Mouse (Mus musculus) lung, postnatal 4 days (tissue): ENCODE data around the gene Inafm1.
"Not testable (repeated sequence)": the region's sequence is repeated elsewhere in the genome, so short reads cannot be mapped to it uniquely, and the experiment has no call there.

Experiments used
- DNase-seq, 2 experiments: peaks; one replicate each; pipeline ENCODE4 v3.0.0; 2021

Inafm1 gene

DNA sequence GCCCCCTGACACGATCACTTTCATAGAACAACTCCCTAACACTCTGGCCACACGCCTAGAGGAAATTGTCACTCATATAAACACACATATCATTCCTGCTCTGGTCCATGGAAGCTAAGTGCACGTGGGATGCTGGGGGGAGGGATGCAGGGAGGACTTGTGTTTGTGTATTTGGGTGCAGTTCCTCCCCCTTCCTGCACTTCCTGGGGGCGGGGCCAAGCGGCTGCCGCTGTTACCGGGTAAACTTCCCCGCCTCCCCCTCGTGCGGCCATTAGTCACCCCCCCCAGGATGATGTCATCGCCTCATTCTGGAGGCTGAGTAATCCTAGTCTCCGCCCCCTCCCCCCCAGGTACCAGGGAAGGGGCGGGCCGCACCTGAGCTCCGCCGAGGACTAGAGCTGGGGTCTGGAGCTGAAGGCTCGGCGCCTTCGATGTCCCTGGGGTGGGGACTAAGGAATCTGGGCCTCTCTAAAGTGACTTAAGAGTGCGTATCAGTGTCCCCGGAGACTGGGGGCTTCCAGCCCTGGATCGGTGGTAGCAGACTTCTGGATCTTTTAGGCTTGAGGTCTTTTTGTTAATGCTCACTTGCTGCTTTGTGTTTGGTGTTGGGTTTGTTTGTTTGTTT is 23.5 kb upstream of the Inafm1 start:
- DNase-seq, result peak; percentile 93 to 94

DNA sequence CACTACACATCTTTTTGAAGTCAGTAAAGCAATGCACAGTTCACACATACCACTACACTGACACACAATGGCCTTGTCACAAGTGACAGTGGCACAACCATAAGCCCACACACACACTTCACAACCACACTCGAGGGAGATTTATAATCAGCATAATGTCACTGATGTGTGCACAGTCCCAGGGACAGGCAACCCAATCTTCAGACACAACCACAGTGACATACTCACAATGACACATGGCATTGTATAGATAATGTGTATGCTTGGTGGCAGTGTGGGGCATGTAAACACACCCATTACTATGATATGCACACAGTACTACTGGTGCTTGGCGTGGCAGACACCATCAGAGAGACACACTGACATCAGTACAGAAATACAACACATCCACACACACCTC is 22.7 kb upstream of the Inafm1 start:
- no peak for DNase-seq

DNA sequence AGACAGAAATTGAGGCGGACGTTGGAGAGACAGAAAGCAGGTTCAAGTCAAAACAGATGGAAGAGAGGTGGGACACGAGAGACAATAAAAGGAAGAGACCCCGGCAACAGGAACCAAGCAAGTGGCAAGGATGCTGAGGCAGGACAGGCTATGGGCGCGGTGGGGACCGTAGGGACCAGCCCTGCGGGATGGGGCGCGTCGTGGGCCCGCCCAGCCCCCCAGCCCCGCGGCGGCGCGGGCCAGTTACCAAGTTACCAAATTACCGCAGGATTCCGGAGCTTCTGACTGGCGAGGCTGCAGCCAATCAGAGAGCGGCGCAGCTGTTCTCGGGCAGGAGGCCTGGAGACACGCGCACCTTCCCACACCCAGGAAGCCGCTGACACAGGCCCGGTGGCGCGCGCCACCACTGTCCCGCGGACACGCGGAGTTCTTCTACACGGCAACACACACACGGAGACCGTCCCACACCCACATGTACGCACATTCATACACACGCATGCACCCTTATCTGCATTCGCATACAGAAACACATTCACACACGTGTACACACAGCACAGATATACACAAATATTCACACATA is 22.0 kb upstream of the Inafm1 start:
- DNase-seq, result peak; percentile 82 to 90

DNA sequence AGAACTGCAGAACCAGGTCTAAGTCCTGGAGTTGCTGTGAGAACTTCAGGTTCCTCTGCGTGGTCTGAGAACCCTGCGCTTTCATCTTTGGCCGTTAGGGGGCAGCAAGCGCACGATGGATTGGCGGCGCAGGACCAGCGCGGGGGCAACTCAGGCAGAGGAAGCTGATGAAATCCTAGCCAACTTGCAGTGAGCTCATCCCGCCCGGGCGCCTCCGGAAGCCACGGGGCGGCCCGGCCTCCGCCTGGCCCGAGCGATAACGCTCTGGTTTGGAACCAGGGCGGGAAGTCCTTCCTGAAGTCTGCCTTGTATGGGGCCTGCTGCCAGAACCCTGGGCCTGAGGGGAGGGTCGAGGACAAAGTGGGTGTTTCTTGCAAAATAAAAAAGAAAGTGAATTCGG is 21.4 kb upstream of the Inafm1 start:
- peak; percentile 97 for DNase-seq

GRCm38 (mm10) chr7:16294346-16294745 is 20.9 kb upstream of the Inafm1 start:
- peak; percentile 62 to 72 for DNase-seq

GRCm38 (mm10) chr7:16287791-16288190 is 14.4 kb upstream of the Inafm1 start:
- no peak for DNase-seq

DNA sequence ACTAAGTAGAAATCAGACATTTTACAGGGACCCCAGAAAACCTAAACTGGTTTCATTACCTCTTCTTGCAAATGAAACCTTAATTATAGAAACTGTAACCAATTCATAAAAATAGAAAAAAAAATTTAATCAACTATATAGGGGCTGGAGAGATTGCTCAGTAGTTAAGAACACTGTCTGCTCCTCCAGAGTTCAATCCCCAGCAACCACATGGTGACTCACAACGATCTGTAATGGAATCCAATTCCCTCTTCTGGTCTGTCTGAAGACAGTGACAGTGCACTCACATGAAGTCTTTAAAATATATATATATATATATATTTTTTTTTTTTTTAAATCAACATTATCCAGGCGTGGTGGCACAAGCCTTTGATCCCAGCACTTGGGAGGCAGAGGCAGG is 13.6 kb upstream of the Inafm1 start:
- DNase-seq, result no peak

- peak; percentile 100 for DNase-seq
Measured at GRCm38 (mm10) chr7:16286026-16286961, 12.9 kb upstream of the Inafm1 start, which contains the start of gene Ccdc9. Gene Ccdc9, minus strand, starts transcription at chr7:16286795.

GRCm38 (mm10) chr7:16285450-16286025 is 12.1 kb upstream of the Inafm1 start:
- peak; percentile 87 to 90 for DNase-seq

DNA sequence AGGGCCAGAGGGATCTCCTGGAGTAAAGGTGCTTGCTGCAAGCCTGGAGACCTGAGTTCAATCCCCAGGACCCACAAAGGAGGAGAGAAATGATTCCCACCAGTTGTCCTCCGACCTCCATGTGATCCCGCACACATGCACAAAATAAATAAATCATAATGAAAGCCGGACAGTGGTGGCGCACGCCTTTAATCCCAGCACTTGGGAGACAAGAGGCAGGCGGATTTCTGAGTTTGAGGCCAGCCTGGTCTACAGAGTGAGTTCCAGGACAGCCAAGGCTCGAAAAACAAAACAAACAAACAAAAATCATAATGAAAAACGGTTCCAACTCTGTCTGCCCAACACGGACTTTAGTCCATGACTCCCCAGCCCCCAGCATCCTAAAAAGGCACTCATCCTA is 11.5 kb upstream of the Inafm1 start:
- no peak for DNase-seq

DNA sequence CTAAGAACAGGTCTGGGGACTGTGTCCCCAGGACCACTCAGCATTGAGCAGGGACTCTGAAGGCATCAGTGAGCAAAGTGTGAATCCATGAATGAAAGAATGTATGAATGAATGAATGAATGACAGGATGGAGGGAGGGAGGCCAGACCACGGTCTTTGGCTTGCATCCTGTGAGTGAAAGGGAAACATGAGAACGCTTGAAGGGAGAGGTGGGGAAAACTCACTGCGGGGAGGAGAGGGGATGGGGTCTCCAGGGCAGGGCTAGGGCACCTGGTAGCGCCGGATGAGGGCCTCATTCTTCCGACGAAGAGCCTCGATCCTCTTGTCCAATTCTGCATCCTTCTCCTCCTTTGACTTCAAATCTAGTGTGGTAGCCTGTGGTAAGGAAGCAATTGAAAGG is 10.6 kb upstream of the Inafm1 start:
- no peak for DNase-seq

- no peak for DNase-seq
Measured at GRCm38 (mm10) chr7:16282334-16282733, 8.9 kb upstream of the Inafm1 start.

DNA sequence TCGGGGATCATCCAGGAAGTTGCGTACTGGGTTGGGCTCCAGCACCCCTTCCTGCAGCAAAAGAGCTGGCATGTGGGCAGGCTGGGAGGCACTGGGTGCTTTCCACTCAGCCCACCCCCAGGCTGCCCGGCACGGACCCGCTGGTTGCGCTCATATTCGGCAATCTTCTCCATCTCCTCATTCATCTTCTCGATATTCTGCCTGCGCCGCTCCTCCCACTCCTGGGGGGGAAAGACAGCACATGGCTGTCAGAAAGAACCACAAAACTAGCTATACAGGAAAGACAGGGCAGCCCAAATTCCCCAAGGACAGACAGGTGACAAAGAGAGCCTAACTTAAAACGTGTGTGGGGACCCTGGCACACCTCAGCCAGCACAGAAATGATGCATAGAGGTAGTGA is 7.3 kb upstream of the Inafm1 start:
- DNase-seq, result no peak

DNA sequence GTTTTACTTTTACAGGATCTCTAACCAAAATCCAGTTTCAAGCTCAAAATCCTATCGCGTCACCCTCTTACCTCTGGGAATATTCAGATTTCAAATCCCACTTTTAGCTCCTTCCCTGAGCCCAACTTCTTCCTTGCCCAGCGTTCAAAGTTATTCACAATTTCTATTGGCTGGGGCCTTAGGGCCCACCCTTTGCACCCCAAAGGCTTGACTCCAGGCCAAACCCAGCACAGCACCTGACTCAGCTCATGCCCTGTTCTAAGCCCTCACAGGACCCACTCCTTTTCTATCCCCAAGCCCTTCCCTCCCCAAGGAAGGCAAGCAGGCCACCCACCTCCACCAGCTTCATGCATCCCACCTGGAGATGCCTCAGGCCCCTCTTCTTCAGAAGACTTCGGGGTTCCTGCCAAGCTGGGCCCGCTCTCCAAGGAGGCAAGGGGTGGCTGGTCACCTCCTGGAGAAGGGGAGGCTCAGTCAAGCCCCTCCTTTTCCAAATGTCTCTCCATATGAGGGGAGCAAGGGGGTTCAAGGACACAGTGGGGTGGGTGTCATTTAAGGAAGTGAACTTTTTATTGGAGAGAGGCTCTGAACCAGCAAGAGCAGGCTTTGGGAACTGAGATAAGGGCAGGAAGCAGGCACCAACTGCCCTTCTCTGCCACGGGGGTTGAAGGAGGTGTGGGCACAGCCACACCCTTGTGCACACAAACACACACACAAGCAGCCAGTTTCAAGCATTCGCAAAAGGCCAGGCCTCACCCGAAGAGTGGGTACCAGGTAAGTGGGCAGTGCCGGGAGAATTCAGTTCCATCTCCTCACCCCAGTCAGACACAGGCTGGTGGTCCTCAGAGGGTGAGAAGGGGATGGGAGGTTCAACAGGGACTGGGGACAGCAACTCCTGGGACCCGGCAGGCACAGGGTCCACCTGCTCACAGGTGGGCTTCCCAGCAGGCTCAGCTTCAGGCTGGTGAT is 1.8 kb upstream of the Inafm1 start:
- DNase-seq, result no peak

- DNase-seq, result peak in 1 of 2 experiments; percentile 84
Measured at GRCm38 (mm10) chr7:16273766-16274140, 336 bp upstream of the Inafm1 start.

DNA sequence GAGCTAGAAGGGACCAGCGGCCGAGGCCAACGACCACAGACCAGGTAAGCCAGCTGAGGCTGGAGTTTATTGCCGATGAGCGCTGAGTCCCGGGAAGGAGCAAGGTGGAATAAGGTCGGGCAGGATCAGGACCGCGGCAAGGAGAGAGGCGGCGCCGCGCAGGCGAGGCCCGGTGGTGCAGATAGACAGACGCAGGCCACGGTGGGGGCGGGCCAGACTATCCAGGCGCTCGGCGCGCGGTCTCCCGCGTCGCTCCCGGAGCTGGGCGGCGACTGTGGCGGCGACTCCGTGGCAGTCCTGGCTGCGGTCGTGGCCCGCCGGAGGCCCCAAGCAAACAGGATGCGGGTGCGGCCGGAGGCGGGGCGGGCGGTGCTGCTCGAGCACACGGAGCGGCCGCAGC is 736 bp downstream of the Inafm1 start:
- DNase-seq, result peak; percentile 77 to 84

- DNase-seq, result no peak
Measured at GRCm38 (mm10) chr7:16271139-16271538, 2.3 kb downstream of the Inafm1 start.

DNA sequence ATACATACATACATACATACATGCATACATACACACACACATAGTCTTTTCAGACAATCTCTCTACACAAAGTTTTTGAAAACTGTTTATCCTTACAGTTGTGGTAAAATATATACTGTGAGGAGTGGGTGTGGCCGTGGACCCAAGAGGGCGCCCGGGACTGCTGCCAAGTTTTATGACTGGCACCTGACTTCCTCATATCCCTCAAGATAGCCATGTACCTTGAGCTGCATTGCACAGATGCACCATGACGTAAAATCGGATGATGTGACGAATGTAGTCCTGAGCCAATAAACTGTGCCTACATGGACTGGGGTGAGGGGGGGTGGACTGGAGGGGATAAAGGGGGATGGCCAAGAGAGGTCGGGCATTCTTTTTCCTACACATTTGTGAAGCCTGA is 6.8 kb downstream of the Inafm1 start:
- DNase-seq, result not testable (repeated sequence)

DNA sequence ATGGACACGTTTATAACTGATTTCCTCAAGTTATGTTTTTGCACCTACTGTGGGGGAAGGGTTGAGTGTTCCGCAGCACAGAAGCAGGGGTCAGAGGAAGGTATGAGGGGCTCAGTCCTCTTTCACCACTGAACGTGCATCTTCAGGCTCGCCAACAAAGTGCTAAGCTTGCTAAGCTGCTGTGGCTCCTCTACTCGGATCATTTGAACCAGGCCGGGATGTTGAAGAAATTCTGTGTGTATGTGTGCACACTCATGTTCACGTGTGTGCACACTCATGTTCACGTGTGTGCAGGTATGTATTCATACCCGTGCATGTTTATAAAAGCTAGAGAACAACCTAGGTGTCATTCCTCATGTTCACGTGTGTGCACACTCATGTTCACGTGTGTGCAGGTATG is 7.6 kb downstream of the Inafm1 start:
- DNase-seq, result no peak

- no peak for DNase-seq
Measured at GRCm38 (mm10) chr7:16263843-16264242, 9.6 kb downstream of the Inafm1 start.

DNA sequence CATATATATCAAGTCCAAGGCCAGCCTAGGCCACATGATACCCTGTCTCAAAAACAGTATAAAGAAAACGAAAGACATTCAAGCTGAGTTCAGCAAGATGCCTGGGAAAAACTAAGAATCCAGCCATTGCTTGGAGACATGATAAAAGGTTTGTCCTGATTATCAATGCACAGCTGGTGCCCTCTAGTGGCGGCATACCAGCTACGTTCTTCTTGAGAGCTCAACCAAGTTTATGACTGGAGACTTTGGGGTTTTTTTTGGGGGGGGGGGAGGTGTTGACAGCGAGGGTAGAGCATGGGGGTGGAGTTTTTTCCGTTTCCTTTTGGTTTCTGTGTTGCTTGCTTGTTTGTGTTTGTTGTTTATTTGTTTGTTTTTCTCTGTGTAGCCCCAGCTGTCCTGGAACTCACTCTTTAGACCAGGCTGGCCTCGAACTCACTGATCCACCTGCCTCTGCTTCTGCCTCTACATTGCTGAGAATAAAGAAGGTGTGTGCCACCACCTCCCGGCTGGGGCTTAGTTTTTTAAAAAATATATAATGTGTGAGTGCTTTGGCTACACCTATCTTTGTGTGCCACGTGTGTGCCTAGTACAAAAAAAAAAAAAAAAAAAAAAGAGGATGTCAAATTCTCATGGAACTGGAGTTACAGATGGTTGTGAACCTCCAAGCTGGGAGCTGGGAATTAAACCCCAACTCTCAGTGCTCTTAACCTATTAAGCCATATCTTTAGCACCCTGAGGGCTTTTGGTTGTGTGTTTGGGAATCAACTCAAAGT is 10.2 kb downstream of the Inafm1 start:
- peak; percentile 69 to 83 for DNase-seq
